Mouse (Mus musculus): ENCODE data around the gene Nol4l. TPM values are rescaled to one million over a fixed set of nuclear protein-coding genes. Genes with fewer than 3 reads are reported as not detected.

Nol4l gene
- total RNA-seq (2021), result 100 to 1,000 TPM; 111 to 122 TPM

GRCm38 (mm10) chr2:153529931-153530766 is at the start of gene Nol4l:
Nol4l (minus strand) TSS chr2:153529971.
- peak; percentile 48 for DNase-seq
- intact Hi-C loops (cut with DNase I), result no loop called here

GRCm38 (mm10) chr2:153577122-153577521 is 47.4 kb upstream of the Nol4l start:
- DNase-seq, result no peak
- intact Hi-C loops (cut with DNase I), result no loop called here

- DNase-seq, result no peak
- intact Hi-C loops (cut with DNase I), result no loop called here
These were observed 46.4 kb upstream of the Nol4l start for GRCm38 (mm10) chr2:153576150-153576549.

GRCm38 (mm10) chr2:153575554-153575953 is 45.8 kb upstream of the Nol4l start:
- no peak for DNase-seq
- intact Hi-C loops (cut with DNase I), result no loop called here

- intact Hi-C loops (cut with DNase I), result no loop called here
- DNase-seq, result no peak
These were observed 43.3 kb upstream of the Nol4l start for GRCm38 (mm10) chr2:153573101-153573500.

- no peak for DNase-seq
- intact Hi-C loops (cut with DNase I), result no loop called here
These were observed 38.8 kb upstream of the Nol4l start for GRCm38 (mm10) chr2:153568541-153568940.

- intact Hi-C loops (cut with DNase I), result no loop called here
- DNase-seq, result no peak
These were observed 38.2 kb upstream of the Nol4l start for GRCm38 (mm10) chr2:153568013-153568412.

GRCm38 (mm10) chr2:153564343-153564742 is 34.6 kb upstream of the Nol4l start:
- no peak for DNase-seq
- intact Hi-C loops (cut with DNase I), result no loop called here

- no peak for DNase-seq
- intact Hi-C loops (cut with DNase I), result no loop called here
These were observed 31.8 kb upstream of the Nol4l start for GRCm38 (mm10) chr2:153561564-153561963.

GRCm38 (mm10) chr2:153560664-153561541 is 31.1 kb upstream of the Nol4l start:
- intact Hi-C loops (cut with DNase I), result no loop called here
- DNase-seq, result peak; percentile 80

GRCm38 (mm10) chr2:153559613-153560152 is 29.9 kb upstream of the Nol4l start:
- intact Hi-C loops (cut with DNase I), result no loop called here
- peak; percentile 63 for DNase-seq

GRCm38 (mm10) chr2:153558464-153558863 is 28.7 kb upstream of the Nol4l start:
- DNase-seq, result no peak
- intact Hi-C loops (cut with DNase I), result no loop called here

GRCm38 (mm10) chr2:153557259-153557658 is 27.5 kb upstream of the Nol4l start:
- DNase-seq, result no peak
- intact Hi-C loops (cut with DNase I), result no loop called here

- intact Hi-C loops (cut with DNase I), result no loop called here
- peak; percentile 68 for DNase-seq
These were observed 26.4 kb upstream of the Nol4l start for GRCm38 (mm10) chr2:153556208-153556607.

- DNase-seq, result no peak
- intact Hi-C loops (cut with DNase I), result no loop called here
These were observed 24.8 kb upstream of the Nol4l start for GRCm38 (mm10) chr2:153554543-153554942.

GRCm38 (mm10) chr2:153549486-153549885 is 19.7 kb upstream of the Nol4l start:
- intact Hi-C loops (cut with DNase I), result no loop called here
- DNase-seq, result no peak

- intact Hi-C loops (cut with DNase I), result no loop called here
- peak; percentile 61 for DNase-seq
These were observed 18.6 kb upstream of the Nol4l start for GRCm38 (mm10) chr2:153548221-153548923.

- no peak for DNase-seq
- intact Hi-C loops (cut with DNase I), result no loop called here
These were observed 17.9 kb upstream of the Nol4l start for GRCm38 (mm10) chr2:153547633-153548032.

GRCm38 (mm10) chr2:153546972-153547371 is 17.2 kb upstream of the Nol4l start:
- DNase-seq, result no peak
- intact Hi-C loops (cut with DNase I), result no loop called here

GRCm38 (mm10) chr2:153546471-153546870 is 16.7 kb upstream of the Nol4l start:
- intact Hi-C loops (cut with DNase I), result no loop called here
- DNase-seq, result no peak

- intact Hi-C loops (cut with DNase I), result no loop called here
- DNase-seq, result peak; percentile 71
These were observed 15.0 kb upstream of the Nol4l start for GRCm38 (mm10) chr2:153544771-153545170.

Measured in left cerebral cortex, postnatal 4 days (tissue).